Mouse (Mus musculus) liver, embryonic 13.5 days (tissue): ENCODE results near the gene 4930402H24Rik. TPM values are rescaled to one million over a fixed set of nuclear protein-coding genes. Genes with fewer than 3 reads are reported as not detected.

ENCODE experiments used
- ATAC-seq: fragments of 200-750 bp; cut with Nextera tagmentation; 2 replicates; pipeline ENCODE4 v1.8.0; 2017; ENCODE audit warnings: low read depth, mild to moderate bottlenecking, moderate number of reproducible peaks, moderate library complexity
- DNase-seq: peaks from one replicate; pipeline ENCODE4 v3.0.0; 2022
- H3K27ac ChIP-seq: fragments of 300-500 bp; sonication (generic); 2 replicates; pipeline ENCODE4 v1.5.1; 2015; ENCODE audit warnings: moderate library complexity, mild to moderate bottlenecking, inconsistent platforms
- H3K27me3 ChIP-seq: fragments of 300-500 bp; sonication (generic); 2 replicates; pipeline ENCODE4 v1.6.1; 2015; ENCODE audit warnings: mild to moderate bottlenecking, inconsistent platforms
- H3K36me3 ChIP-seq: fragments of 300-500 bp; sonication (generic); 2 replicates; pipeline ENCODE4 v1.6.1; 2015; ENCODE audit warnings: mild to moderate bottlenecking, inconsistent platforms
- H3K4me1 ChIP-seq: fragments of 300-500 bp; sonication (generic); replicated peaks from 2 replicates; pipeline ENCODE4 v1.6.1; 2015; ENCODE audit warnings: inconsistent platforms
- H3K4me2 ChIP-seq: fragments of 300-500 bp; sonication (generic); 2 replicates; pipeline ENCODE4 v1.6.1; 2015; ENCODE audit warnings: inconsistent platforms, mild to moderate bottlenecking, moderate library complexity
- H3K4me3 ChIP-seq: fragments of 300-500 bp; sonication (generic); replicated peaks from 2 replicates; pipeline ENCODE4 v1.5.1; 2015; ENCODE audit warnings: mild to moderate bottlenecking, inconsistent platforms
- H3K9ac ChIP-seq: fragments of 300-500 bp; sonication (generic); 2 replicates; pipeline ENCODE4 v1.6.1; 2015; ENCODE audit warnings: mild to moderate bottlenecking, inconsistent platforms
- H3K9me3 ChIP-seq: fragments of 300-500 bp; sonication (generic); replicated peaks from 2 replicates; pipeline ENCODE4 v1.6.1; 2016; ENCODE audit warnings: inconsistent platforms
- WGBS: fragments of 180-500 bp; shearing (Covaris S2); methylation state at CpG from one replicate; pipeline ENCODE4 v1.1.7; 2015; ENCODE audit not compliant: insufficient replicate concordance; 5-methylcytosine and 5-hydroxymethylcytosine counted together
- polyA plus RNA-seq: library from polyadenylated mRNA; unstranded; fragments of >200 nt; fragmentation: Nextera tagmentation; extraction: Ambion mirVana; gene quantifications from 2 replicates; pipeline ENCODE4 v1.2.1, GENCODE M21; 2015

4930402H24Rik gene
- polyA plus RNA-seq, 1 experiment from 2014 or later: 10.2 TPM

DNA sequence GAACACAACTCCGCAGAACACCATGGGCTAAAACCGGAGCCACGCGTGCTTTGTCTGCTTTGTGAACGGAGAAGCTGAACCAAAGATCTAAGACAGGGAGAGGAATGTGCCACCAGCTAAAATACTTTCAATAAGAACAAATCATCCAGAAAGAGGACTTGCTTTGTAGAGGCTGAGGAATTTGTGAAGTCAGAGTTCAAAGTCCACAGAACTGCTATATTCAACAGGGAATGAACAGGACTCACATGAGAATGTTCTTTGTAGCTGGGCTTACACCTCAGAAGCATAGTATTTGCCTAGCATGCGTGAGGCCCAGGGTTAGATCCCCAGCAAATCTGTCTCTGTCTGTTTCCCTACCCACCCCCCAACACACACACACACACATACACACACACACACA is 145.3 kb downstream of the 4930402H24Rik start:
- Histone ChIP-seq H3K9ac (no peak overlapping the region), H3K4me3 (no peak overlapping the region), H3K4me2 (no peak overlapping the region), H3K27ac (no peak overlapping the region), H3K36me3 (peaks cover 33% of the 10 kb centered on the region), H3K27me3 (no peaks in the 10 kb centered on the region), H3K4me1 (peaks cover 7% of the 10 kb centered on the region; the same call in 1 of the 2 replicates), H3K9me3 (no peaks in the 10 kb centered on the region)
- 88% methylated on average over 6 of the region's 6 CpGs for WGBS
- DNase-seq (no peak), ATAC-seq (no peak)

DNA sequence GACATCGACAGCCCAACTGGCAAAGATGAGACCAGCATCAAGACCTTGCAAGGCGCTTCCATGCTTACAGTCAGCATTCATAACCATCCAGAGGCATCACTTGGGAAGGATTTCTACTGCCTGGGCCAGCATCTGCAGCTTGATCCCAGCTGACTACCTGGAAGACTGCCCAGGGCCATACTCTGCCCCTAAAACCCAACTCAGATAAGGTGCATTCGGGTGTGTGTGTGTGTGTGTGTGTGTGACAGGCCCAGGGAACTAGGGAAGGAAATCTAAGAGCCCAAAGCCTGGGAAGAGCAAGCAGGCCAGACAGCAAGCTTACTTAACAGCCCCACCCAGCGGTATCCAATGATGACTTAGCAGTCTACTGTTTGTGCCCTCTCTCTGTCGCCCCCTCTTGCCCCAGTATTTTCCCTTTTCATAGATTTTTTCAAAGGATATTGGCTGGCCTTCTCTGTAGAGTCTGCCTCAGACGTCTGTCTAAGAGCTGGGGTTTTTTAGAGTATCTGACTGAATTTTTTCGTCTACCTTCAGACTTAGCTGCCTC is 151.1 kb downstream of the 4930402H24Rik start:
- no peaks in the 10 kb centered on the region for H3K27me3 ChIP-seq
- H3K4me3 ChIP-seq: no peak overlapping the region
- H3K9ac ChIP-seq: no peak overlapping the region
- WGBS: 48% methylated on average over 7 of the region's 7 CpGs
- H3K9me3 ChIP-seq: no peaks in the 10 kb centered on the region
- no peak for ATAC-seq
- no peak overlapping the region for H3K27ac ChIP-seq
- no peaks in the 10 kb centered on the region; the same call in 1 of the 2 replicates for H3K36me3 ChIP-seq
- no peak overlapping the region for H3K4me2 ChIP-seq
- DNase-seq: no peak
- H3K4me1 ChIP-seq: peaks cover 11% of the 10 kb centered on the region; the same call in 1 of the 2 replicates

DNA sequence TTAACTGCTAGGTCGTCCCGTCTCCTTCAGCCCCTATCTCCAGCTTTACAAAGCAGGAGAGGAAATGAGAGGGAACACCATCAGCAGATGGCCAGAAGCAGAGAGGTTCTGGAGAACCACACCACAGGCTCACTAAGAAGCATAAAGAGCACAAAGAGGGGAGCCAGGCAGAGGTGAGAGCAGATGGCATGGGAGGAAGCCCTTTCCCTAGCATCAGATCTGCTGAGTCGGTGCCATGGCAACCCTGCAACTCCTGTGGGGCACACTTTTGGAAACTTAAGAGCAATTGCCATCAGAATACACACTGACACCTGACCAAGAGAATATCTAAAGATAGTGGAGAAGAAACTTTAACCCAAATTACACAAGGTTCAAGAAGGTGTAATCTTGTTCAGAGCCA is 151.6 kb downstream of the 4930402H24Rik start:
- DNase-seq (no peak), ATAC-seq (no peak)
- WGBS: 74% methylated on average over 3 of the region's 3 CpGs
- Histone ChIP-seq H3K9ac (no peak overlapping the region), H3K4me2 (no peak overlapping the region), H3K27me3 (no peaks in the 10 kb centered on the region), H3K4me3 (no peak overlapping the region), H3K36me3 (no peaks in the 10 kb centered on the region; the same call in 1 of the 2 replicates), H3K4me1 (peaks cover 11% of the 10 kb centered on the region; the same call in 1 of the 2 replicates), H3K27ac (no peak overlapping the region), H3K9me3 (no peaks in the 10 kb centered on the region)

DNA sequence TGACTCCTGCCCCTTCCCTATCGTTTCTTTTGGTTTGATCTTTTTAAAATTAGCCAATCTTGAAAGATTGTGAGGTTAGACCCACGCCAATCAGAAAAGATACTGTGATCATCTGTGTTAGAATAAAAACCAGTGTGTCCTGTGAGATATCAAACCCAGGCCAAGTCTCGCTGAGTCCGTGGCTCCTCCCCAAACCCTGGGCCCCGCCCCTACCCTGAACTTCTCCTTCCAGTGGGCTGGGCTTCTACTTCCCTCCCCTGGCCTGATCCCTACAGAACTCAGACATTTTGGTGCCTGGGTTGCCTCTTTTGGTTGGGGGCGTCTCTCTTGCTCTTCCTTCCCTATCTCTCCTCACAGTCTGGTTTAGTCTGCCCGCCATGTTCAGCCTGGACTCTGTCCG is 155.8 kb downstream of the 4930402H24Rik start:
- ATAC-seq: peak; percentile 71; the same call in 1 of the 2 replicates
- WGBS: 22% methylated on average over 8 of the region's 8 CpGs
- Histone ChIP-seq H3K4me2 (no peak overlapping the region), H3K36me3 (peaks cover 25% of the 10 kb centered on the region), H3K4me3 (no peak overlapping the region), H3K4me1 (0 out of 2 replicates have a peak, but pooled peaks cover 4% of the 10 kb centered on the region), H3K9me3 (no peaks in the 10 kb centered on the region), H3K27ac (no peak overlapping the region), H3K27me3 (no peaks in the 10 kb centered on the region), H3K9ac (no peak overlapping the region)
- peak; percentile 49 for DNase-seq

DNA sequence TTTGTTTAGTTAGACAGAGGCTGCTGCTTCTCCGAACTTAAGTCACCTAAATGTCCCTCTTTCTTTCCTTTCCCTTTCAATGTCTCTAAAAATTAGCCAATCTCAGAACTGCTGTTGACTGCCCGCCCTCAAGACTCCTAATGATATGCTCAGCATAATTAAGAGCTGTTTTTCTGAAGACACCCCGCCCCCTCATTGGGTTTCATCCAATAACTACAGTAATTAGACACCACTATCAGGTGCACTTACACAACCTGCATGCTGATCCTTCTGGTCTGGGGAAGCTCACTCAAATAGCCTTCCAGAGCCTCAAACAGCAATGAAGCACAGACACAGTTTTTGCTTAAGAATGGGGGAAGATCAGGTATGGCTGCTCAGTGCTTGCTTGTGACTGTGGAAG is 156.5 kb downstream of the 4930402H24Rik start:
- Histone ChIP-seq H3K4me2 (no peak overlapping the region), H3K36me3 (peaks cover 32% of the 10 kb centered on the region), H3K4me1 (0 out of 2 replicates have a peak, but pooled peaks cover 4% of the 10 kb centered on the region), H3K9ac (no peak overlapping the region), H3K27me3 (no peaks in the 10 kb centered on the region), H3K27ac (no peak overlapping the region), H3K9me3 (no peaks in the 10 kb centered on the region), H3K4me3 (no peak overlapping the region)
- DNase-seq (no peak), ATAC-seq (no peak)
- 71% methylated on average over 3 of the region's 3 CpGs for WGBS

DNA sequence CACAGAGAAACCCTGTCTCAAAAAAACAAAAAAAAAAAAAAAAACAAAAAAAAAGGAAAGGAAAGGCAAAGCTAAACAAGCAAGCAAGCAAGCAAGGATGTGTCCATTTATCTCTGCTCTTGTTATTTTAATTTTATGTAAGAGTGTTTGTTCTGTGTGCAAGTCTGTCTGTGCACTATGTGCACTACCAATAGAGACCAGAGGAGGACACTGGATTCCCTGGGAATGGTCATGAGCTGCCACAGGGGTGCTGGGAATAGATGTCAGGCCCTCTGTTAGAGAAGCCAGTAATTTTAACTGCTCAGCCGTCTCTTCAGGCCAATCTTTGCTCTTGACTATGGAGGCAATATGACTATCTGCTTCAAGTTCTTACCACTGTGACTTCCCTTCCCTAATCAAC is 162.6 kb downstream of the 4930402H24Rik start:
- no peaks in the 10 kb centered on the region for H3K4me1 ChIP-seq

DNA sequence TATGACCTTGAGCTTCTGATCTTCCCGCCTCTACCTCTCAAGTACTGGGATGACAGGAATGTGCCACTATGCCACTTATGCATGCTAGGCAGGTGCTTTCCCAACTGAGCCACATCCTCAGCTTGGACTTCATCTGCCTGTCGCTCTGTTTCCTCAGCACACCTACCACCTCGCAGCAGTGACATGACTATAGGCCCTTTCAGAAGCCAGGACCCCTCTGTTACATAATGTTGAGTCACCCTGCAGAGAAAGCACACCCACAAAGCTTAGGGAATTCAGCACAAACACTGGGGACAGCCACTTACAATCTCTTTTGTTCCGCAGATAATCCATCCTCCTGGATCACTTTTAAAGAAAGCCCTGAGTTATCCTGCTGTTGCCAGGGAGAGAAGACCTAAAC is 166.1 kb downstream of the 4930402H24Rik start:
- Histone ChIP-seq H3K4me1 (no peaks in the 10 kb centered on the region), H3K9me3 (no peaks in the 10 kb centered on the region), H3K27me3 (no peaks in the 10 kb centered on the region), H3K4me3 (no peak overlapping the region), H3K9ac (no peak overlapping the region), H3K27ac (no peak overlapping the region), H3K36me3 (peaks cover 36% of the 10 kb centered on the region), H3K4me2 (no peak overlapping the region)
- WGBS: 61% methylated on average over 4 of the region's 4 CpGs
- no peak for ATAC-seq
- no peak for DNase-seq

More for the DNA sequence above, 162.6 kb downstream of the 4930402H24Rik start:
- ATAC-seq: no peak
- Histone ChIP-seq H3K9me3 (no peaks in the 10 kb centered on the region), H3K27ac (no peak overlapping the region), H3K4me3 (no peak overlapping the region), H3K27me3 (no peaks in the 10 kb centered on the region), H3K9ac (no peak overlapping the region), H3K36me3 (peaks cover 49% of the 10 kb centered on the region), H3K4me2 (no peak overlapping the region)
- no peak for DNase-seq
- WGBS: 70% methylated on average over 1 of the region's 1 CpGs

DNA sequence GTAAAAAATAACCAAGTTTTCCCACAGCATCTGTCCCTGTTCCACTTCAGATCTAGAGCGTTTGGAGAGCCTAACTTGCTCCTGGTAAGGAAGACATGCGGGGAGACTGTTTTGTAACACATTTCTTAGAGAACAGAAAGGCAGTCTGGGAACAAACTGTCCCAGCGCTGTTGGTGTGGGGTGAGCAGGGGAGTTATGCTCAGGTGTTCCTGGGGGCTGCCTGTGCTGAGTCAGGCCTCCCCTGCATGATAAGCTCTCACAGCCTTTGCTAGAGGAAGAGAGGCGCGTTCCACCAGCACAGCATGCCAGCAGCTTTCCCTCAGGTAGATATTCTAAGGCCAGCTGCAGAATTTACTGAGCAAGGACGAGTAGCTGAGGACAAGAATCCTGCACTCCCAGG is 168.2 kb downstream of the 4930402H24Rik start:
- Histone ChIP-seq H3K27me3 (no peaks in the 10 kb centered on the region), H3K27ac (no peak overlapping the region), H3K4me2 (no peak overlapping the region), H3K9me3 (no peaks in the 10 kb centered on the region), H3K36me3 (peaks cover 27% of the 10 kb centered on the region), H3K9ac (no peak overlapping the region), H3K4me1 (no peaks in the 10 kb centered on the region), H3K4me3 (no peak overlapping the region)
- 72% methylated on average over 6 of the region's 6 CpGs for WGBS
- ATAC-seq: no peak
- DNase-seq: no peak

DNA sequence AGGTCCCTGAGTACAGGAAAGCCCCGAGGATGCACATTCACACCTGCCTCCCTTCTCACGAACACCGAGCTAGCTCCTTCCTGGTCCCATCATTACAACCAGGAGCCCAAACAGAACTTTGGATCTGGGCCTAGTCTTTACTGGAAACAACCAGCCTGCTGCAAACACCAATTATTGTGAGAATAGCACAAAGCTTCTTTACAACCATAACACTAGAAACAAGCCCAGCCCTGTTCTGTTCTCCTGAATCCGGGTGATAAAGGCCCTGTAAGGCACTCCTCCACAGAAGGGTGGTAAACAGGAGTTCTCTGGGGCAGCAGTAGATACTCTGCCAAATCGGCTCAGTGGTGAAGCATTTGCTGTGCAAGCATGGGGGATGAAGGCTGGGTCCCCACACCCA is 170.9 kb downstream of the 4930402H24Rik start:
- H3K4me2 ChIP-seq: no peak overlapping the region
- WGBS: 74% methylated on average over 5 of the region's 5 CpGs
- ATAC-seq (no peak), DNase-seq (no peak)
- H3K27me3 ChIP-seq: no peaks in the 10 kb centered on the region
- no peaks in the 10 kb centered on the region for H3K4me1 ChIP-seq
- H3K36me3 ChIP-seq: peaks cover 38% of the 10 kb centered on the region
- no peak overlapping the region for H3K9ac ChIP-seq
- no peak overlapping the region for H3K27ac ChIP-seq
- no peaks in the 10 kb centered on the region for H3K9me3 ChIP-seq
- H3K4me3 ChIP-seq: no peak overlapping the region

DNA sequence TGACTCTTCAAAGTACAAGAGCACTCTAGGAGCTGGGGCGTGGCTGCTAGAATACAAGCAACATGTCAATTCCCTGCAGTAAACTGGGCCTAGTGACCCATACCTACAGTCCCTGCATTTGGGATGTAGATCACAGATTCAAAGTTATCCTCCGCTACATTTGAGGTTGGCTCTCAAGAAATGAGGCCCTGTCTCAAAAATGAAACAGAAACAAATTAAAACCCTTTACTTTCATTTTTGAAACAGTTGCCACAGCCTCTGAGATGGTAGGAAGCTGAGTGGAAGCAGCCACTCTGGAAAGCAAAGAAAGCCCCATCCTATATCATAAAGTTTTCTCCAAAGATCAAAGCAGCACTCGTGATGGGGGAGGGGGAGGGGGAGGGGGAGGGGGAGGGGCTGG is 172.8 kb downstream of the 4930402H24Rik start:
- Histone ChIP-seq H3K4me1 (no peaks in the 10 kb centered on the region), H3K27ac (no peak overlapping the region), H3K27me3 (no peaks in the 10 kb centered on the region), H3K36me3 (peaks cover 51% of the 10 kb centered on the region), H3K9ac (no peak overlapping the region), H3K4me3 (no peak overlapping the region), H3K9me3 (no peaks in the 10 kb centered on the region), H3K4me2 (no peak overlapping the region)
- DNase-seq (no peak), ATAC-seq (no peak)
- 58% methylated on average over 3 of the region's 3 CpGs for WGBS

DNA sequence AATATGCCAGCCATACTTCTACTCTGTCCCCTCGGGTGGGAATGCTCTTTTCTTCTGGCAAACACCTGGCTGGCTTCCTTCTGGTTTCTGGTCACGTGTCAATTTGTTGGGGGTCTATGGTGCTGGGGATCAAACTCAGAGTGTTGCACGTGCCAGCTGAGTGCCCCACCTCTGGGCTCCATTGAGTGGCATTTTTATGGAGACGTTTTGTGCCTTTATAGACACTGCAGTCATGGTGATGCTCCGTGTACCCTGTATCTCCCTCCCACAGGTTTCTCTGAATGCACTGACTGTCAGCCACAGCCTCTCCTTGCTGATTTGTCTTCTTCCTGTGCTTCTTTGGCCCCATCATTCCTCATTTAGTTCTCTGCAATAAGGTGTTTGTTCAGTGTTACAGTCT is 174.4 kb downstream of the 4930402H24Rik start:
- Histone ChIP-seq H3K36me3 (peaks cover 59% of the 10 kb centered on the region), H3K27ac (no peak overlapping the region), H3K4me3 (no peak overlapping the region), H3K9me3 (no peaks in the 10 kb centered on the region), H3K4me2 (no peak overlapping the region), H3K4me1 (no peaks in the 10 kb centered on the region), H3K9ac (no peak overlapping the region), H3K27me3 (no peaks in the 10 kb centered on the region)
- DNase-seq (no peak), ATAC-seq (no peak)
- 61% methylated on average over 5 of the region's 5 CpGs for WGBS

DNA sequence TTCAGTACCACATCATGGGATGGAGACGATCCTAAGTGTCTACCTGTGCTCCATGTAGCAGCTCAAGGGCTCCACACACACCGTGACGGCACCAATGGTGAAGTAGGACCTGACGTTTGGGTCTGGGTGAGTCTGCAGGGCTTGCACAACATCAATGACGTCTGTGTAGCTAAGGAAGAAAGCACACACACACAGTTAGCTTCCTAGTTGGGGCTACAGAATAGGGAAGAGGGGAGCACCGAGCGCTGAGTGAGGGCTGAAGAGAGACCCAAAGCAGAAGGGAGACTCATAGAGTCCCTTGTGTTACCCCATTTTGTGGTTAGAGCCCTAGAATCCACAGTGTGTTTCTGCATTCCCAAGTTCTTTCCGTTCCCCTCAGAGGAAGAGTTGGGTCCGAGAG is 175.5 kb downstream of the 4930402H24Rik start:
- H3K27ac ChIP-seq: no peak overlapping the region
- no peaks in the 10 kb centered on the region for H3K9me3 ChIP-seq
- no peaks in the 10 kb centered on the region for H3K4me1 ChIP-seq
- H3K27me3 ChIP-seq: no peaks in the 10 kb centered on the region
- H3K4me3 ChIP-seq: no peak overlapping the region
- ATAC-seq (no peak), DNase-seq (no peak)
- H3K9ac ChIP-seq: no peak overlapping the region
- H3K4me2 ChIP-seq: no peak overlapping the region
- peaks cover 64% of the 10 kb centered on the region for H3K36me3 ChIP-seq
- 65% methylated on average over 9 of the region's 9 CpGs for WGBS
